Mouse (Mus musculus) layer of hippocampus, postnatal 36 days (tissue): ENCODE results near the gene Tdrd9. TPM values are rescaled to one million over a fixed set of nuclear protein-coding genes. Genes with fewer than 3 reads are reported as not detected.
A peak's percentile ranks its signal among the peaks of the same experiment; 100 is the strongest.

Experiments used
- DNase-seq, 2 experiments: peaks; one replicate each; pipeline ENCODE4 v3.0.0; 2022
- total RNA-seq, 2 experiments: library from RNA; stranded (reverse); gene quantifications; 2 replicates each; pipeline ENCODE4 v1.2.3; 2021

Gene Tdrd9
- total RNA-seq, 2 experiments from 2014 or later = 0.30 to 0.33 TPM

DNA sequence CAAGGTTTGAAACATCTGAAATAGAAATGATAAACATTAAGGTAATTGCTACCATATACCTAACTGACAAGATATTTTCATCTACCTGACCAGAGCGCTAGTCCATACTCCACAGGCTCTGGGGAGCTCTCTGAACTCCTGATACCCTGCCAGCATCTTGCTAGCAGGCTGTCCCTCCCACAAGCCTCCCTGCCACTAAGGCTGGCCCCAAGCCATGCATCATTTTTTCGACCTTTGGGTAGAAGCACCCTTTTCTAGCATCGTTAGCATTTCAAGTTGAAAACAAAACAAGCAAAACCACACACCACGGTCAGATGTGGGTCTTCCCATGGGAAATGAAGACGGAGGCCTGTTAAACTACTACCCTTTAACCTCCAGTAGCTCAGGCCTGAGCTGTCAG, 8.0 kb upstream of the Tdrd9 start:
- no peak for DNase-seq

DNA sequence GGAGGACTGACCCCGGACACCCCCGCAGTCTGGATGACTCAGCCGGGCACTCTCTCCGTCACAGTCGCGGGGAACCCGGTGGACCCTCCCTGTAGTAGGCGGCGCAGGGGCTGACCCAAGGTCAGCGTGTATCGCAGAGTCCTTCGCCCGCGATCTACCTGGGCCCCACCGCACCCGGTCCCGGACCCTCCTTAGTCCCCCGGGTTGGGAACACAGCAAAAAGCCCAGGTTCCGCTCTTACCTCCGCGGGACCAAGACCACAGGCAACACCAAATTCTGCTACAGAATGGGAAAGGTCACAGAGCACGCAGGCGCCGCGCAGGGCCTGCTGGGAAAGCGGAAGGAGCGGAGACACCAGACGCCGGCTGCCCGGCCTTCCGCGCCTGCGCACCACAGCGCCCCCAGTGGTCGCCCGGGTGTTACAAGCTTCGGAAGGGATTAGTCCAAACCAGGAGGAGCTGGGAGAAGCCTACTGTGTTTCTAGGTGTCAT, 4.6 kb upstream of the Tdrd9 start, which contains the start of gene Atp5mpl:
Gene Atp5mpl, minus strand, starts transcription at position 295 of the 491 bp plus-strand sequence.
- peak; percentile 95 to 97 for DNase-seq

DNA sequence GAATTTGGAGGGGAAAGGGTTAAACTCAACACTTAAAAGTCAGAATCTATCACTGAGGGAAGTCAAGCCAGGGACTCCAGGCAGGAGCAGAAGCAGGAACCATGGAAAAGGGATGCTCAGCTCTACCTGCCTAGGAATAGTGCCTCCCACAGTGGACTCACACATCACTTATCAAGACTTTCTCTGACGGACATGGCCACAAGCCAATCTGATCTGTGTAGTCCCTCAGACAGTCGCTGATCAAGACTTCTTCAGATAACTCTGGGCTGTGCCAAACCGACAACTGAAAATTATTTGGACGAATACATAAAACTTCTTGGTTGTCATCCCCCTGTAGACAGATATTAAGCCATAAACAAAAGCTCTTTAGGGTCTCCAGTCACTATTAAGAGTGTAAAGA, 1.3 kb upstream of the Tdrd9 start:
- DNase-seq = no peak

DNA sequence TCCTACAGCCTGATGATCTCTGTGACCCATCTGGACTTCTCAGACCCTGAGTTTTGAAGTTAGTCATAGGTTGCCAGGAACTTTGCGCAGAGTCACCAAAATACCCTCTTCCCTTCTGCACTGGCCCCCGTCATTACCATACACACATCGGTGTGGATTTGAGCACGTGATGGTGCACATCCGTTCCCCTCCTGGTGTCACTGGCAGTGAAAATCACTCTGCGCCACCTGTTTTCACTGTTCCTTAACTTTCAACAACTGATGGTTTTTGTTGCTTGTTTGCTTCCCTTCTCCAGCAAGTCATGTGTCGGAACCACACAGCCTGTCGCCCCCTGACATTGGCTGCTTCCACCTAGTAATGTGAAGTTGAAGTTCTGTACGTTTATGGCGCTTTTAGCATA, 1.1 kb downstream of the Tdrd9 start:
- no peak for DNase-seq

DNA sequence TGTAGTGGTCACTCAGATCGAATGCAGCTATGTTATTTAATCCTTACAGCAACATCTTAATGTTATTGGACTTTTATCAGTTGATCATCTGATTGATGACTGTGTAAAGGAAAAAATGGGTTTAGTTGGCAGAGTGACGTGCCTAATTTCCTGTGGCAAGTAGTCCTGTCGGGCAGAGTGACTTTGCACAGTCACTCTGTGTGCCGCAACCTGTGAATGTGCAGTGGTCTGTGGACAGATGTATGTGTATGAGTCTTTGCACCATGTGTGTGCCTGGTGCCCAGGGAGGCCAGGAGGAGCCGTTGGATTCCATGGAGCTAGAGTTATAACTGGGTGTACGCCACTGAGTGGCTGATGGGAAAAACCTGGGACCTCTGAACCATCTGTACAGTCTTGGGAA, 3.2 kb downstream of the Tdrd9 start:
- no peak for DNase-seq

DNA sequence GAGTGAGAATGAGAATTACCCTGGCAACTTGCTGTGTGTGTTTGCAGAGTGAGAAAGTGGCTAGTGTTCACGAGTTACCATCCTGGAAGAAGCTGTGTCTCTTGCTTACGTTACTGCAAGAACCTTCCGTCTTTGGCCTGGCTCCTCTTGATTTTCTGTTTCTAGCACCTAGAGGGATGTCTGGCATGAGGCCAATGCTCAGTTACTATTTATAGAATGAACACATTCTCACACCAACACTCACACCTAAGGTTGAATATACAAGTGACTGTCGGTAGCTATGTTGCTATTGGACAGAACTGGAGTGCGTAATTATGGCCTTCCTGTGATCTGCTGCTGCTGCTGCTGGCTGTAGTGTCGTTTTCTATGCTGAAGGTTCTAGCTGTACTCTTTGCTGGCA, 5.8 kb downstream of the Tdrd9 start:
- DNase-seq = no peak

DNA sequence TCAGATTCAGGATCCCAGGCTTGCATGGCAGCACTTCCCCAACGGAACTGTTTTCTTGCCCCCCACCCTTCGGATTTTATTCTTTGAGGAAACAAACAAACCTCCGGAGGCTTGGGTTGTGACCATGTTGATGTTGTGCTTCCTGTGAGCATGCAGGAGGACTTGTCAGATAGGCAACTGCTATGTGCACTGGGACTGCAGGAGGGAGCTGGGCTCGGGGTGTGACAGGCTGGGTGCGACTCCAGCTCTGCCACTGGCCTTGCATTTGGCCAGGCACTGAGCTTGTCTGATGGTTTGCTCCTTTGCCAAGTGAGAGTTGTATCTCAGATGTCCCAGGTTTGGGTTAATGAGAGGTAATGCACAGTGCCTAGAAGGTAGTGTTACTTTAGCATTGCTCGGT, 6.9 kb downstream of the Tdrd9 start:
- DNase-seq = no peak

DNA sequence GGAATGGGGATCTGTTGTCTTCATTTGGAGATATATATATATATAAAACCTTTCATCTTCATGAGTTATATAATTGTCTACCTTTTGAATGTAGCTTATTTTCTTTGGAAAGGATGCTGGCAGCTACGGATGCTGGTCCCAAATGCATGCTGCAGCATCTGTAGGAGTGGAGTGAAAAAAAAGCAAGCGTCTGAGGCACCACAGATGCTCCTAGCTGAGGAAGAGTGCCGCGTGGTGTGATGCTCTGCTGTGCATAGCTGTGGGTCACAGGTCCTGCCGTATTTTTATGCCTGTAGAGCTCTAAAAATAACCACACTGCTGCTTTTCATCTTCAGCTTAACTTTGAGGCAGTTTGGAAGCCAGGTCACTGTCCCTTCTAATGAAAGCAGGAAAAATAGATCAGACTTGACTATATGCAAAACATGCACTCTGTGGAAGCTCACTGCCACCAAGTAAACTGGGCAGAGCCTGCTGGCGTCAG, 9.6 kb downstream of the Tdrd9 start, which contains the start of gene Rd3l:
Gene Rd3l, minus strand, starts transcription at position 431 of the 481 bp plus-strand sequence.
- no peak for DNase-seq

DNA sequence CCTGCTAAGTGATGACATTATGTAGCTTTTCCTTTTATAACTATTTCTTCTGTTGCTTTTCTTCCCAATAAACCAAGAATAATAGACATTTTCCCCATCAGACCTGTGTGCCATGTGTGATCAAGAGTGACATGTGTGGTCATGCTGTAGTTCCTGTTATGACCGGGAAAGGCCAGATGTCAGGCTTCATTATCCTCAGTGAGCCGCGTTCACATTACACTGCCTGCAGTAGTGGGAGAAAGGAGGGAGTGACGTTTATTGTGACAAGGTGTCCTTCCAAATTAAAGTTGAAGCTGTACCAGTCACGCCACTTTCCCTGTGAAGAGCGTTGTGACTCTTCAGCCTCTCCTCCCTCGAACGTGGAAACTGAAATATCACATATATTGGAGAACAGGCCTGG, 10.5 kb downstream of the Tdrd9 start:
- no peak for DNase-seq

DNA sequence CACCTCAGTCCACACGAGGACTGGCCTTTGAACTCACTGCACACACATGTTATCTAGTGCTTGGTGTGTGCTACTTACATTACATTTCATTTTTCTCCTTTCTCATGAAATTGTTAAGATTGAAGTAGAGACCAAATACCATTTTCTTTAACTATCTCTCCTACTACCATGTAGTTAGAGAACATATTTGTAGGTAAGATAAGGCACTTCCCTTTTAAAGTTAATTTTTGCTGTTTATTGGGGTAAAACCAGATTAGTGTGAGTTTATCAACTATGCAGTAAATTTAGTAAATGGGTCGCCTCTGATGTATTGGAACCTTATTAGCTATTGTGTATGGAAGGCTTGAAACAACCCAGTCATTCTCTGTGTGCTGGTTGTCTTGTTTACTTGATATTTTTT, 11.8 kb downstream of the Tdrd9 start:
- no peak for DNase-seq

DNA sequence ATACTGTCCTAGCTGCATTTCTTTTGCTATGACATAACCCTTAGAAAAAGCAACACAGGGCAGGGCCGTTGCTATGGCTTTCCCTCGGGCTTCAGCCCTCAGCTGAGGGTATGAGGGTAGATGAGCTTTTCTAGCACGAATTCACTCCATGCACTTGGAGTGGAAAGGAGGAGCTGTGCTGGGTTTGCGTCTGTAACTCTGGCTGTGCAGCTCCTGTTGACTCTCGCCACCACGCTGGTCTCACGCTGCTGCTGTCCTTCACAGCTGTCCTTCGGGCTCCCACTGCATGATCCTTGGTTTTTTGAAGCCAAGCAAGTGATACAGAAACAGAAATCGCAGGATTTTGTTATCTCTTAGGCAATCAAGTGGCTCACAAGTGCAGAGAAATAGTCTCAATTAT, 15.4 kb downstream of the Tdrd9 start:
- no peak for DNase-seq

DNA sequence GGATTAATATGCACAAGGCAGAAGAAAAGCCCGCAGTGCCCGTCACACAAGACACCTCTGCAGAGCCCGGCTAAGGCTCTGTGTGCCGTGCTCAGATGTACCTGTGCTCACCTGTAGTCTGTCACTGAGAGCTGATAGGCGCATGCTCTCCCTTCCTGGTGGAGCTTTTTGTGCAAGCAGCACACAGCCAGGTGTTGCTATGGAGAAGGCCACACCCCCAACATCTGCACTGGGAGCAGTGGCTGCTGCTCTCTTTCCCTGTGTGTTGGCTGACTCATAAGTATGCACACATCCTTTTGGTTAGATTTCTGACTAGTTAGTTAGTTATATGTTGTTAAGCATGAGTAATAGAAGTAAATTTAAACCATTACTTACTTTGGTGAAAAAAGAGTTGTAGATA, 21.3 kb downstream of the Tdrd9 start:
- DNase-seq = no peak

DNA sequence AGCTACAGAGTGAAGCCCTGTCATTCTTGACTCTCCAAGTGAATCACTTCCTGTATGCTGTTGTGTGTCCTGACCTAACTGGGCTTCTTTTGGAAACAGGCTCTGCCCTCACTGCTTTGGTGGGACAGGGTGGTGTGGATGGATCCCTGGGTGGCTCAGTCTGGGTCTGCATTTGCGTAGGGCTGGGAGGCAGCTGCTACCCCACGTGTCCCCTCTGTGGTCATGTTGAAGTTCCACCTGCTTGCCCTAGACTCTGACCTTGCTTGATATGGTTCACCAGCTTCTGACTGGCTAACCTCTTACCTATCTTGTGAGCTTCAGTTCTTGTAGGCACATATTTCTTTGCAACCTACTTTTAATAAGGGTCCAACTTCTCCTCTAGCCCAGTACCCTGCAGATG, 23.8 kb downstream of the Tdrd9 start:
- DNase-seq = no peak

DNA sequence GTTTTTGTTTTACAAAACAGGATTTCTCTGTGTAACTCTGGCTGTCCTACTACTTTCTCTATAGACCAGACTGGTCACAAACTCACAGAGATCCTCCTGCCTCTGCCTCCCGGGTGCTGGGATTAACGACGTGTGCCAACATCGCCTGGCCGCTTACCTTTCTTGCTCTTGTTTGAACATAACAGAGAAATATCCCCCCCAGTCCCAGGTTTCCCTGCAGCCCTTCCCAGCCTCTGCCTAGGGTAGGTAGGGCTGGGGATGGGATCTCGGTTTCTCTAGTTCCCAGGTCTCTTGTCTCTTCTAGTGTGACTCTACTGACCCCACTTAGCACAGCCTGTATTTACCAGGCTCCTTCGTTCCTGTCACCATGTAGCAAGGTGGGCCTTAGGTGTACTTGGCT, 28.4 kb downstream of the Tdrd9 start:
- DNase-seq = no peak

DNA sequence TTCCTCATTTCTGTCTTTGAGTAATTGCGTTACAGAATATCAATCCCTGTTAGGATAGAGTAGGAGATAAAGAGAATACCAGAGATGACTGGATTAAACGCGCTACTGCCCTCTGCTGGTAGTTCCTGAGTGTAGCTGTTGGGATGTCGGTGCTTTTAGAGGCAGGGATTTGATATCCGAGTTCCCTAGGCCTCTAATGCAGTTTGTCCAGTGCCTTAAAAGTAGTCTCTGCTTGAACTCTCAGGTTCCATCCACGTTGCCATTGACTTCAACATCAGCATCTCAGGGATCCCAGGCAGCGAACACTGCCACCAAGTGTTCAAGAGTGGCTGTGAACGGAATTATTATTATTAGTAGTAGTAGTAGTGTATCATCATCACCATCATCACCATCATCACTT, 29.9 kb downstream of the Tdrd9 start:
- peak; percentile 66 to 76 for DNase-seq

DNA sequence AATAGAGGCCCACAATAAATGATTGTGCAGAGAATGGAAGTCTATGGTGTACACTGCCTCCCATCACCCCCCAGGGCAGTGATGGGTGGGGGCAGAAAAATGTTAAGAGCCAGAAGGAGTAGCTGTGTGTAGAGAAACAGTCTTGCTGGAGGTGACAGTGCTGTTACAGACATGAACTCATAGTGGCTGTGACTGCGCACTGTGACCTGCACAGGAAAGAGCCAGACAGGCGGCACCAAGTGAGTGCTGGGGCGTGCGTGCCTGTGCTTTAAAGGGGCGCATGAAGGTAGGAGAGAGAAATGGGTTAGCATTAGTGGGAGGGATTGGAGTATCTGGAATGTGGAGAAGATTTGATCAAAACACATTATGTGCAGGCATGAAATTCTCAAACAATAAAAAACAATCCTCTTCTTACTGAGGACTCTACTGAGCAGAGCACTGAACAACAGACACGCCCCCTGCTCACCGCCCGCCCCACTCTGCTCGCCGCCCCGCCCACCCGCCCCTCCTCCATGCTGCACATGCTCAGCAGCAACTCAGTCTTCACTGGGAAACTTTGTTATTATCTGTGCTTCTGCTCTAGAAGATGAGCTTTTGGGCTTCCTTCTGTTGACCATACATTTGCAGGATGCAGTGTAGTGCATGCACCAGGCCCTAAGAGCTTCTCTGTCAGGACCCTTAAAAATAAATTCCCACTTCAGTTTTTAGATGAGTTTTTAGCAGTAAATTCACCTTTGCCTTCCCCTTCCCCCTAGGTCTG, 41.3 kb downstream of the Tdrd9 start:
- no peak for DNase-seq

DNA sequence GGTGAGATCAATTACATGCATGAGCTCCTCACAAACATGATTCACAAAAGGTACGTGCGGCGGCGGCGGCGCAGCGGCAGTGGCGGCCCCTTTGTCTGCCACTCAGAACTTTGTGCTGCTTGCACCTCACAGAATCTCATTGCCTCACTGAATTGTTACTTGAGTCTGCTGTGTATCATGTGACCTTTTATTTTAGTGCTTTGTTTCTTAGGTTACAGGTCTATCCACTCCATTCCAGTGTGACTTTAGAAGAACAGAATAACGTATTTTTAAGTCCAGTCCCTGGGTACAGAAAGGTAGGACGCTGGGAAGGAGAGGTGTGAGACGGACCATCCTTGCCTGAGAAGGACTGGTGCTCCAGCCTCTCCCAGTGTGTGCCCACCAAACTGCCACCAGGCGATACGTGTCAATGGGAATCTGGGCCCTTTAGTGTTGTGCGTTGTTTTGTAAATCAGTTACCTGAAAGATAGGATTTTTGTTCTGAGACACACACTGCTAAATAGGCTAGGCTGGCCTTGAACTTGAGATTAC, 42.0 kb downstream of the Tdrd9 start:
- no peak for DNase-seq

DNA sequence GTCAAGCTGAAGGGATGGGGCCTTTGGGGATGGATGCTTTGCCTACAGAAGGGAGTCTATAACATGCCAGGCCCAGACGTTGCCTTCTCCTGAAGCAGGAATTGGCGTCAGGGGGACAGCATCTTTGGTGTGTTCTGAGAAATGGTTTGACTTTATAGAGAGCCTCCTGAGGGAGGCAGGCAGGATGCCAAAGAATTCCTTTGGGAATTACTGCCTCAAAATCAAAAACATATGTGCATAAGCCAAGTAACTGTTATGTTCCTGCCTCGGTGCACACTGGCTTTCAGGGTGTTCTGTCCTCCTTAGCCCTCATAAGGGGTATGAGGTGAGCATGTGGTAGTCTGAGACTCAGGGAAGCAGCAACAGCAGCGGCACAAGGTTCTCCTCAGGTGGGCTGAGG, 45.0 kb downstream of the Tdrd9 start:
- no peak for DNase-seq

DNA sequence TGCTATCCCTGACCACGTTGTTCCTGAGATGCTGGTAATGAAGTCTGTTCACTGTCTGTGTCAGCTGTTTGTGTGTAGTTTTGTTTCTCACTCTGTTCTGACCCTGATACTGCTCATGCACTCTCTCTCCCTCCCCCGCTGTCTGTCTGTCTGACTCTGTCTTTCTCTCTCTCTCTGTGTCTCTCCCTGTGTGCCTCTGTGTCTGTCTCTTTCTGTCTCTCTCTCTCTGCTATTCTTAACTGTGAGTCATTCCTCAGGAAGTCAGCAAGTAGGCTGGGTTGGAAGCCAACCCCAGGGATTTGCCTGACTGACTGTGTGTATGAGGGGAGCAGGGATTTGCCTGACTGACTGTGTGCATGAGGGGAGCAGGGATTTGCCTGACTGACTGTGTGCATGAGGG, 51.9 kb downstream of the Tdrd9 start:
- DNase-seq = no peak

DNA sequence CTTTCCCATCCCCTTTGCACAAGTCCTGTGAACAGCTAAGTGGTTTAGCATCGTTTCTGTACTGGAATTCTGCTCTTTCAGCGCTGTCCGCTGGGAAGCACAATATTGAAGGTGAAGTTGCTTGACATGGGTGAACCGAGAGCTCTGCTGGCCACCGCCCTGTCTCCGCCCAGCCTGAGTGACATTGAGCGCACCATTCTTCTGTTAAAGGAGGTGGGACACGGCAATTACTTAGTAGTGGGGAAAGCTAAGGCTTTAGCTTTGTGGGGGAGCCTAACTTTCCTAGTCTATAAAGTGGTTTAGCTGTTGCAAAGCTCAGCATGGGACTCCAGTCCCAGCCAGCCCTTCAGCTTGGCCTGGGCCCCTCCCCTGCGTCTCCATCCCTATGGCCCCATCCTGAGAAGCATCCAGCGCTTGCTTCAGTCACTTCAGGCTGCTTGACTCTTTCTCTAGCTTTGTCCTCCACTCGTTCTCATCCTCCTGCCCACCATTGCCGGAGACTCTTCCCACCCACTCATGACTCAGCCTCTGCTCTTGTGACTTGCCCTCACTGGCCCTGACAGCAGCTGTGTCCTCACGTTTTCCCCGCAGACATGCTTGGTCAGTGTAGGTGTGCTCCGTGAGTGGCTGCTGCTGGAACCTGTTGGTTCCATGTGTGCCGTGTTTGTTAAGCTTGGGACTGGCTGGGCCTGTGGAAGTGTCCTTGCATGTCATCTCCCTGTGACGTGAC, 53.4 kb downstream of the Tdrd9 start:
- no peak for DNase-seq

DNA sequence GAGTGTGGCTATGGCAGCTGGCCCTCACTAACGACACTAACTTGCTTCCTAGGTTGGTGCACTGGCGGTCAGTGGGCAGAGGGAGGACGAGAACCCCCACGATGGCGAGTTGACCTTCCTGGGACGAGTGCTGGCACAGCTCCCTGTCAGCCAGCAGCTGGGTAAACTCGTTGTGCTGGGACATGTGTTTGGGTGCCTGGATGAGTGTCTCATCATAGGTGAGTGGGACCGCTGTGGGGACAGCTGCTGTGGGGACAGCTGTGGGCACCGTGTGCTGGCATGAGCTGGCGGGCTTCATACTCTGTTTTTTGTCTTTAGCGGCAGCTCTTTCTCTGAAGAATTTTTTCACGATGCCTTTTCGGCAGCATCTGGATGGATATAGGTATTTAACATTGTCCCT, 54.1 kb downstream of the Tdrd9 start:
- no peak for DNase-seq

DNA sequence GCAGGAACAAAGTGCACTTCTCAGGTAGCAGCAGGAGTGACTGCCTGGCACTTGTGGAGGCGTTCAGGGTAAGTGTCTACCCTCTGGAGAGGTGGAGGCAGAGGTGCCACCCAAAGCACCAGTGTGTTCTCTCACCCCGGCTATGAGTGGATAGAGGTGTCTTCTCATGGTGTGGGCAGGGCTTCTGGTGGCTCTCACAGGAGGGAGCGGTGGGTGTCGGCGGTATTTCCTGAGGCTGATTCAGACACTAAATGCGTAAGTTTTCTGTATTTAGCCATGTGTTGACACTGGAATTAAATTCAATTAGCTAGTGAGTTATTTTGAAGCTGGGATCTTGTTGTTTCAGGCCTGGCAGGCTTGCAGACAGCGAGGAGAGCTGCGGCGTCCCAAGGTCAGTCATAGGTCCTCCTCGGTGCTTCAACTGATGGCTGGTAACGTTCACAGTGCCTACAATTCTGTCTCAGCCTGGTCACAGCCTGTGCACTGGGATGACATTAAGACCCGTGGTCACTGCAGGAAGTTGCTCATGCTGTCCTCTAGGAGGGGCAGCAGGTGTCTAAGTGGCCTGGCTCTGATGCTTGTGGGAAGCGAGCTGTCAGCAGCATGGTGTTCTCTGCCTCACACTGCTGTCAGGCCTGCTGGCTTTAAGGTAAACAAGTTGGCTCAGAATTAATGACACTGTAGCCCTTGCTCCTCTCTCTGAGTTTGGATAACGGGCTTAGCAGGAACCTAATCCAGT, 54.7 kb downstream of the Tdrd9 start:
- DNase-seq = no peak

DNA sequence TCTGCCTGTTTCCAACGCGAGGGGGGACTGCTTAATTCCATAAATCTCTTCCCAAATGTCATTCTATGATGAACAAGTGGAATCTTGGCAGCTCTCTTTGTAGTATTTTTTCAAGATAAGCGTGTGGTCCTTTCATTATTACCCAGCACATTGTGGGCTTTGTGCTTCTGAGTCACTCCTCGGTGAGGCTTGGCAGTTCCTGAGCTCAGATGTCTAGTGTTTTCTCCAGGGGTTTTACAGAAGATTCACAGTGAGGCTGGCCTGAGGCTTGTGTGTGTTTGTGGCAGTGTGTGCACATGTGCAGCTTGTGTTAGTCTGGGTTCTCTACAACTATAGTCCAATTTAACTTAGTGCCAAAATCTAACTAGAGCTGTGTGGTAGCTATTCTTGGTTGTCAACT, 56.0 kb downstream of the Tdrd9 start:
- DNase-seq = no peak
